Mouse (Mus musculus): ENCODE measurements at regions not wholly inside any gene's neighbourhood (a gene's known extent, or its start where the extent isn't known, plus 50 kb on each side); places are given as distances from the start of the nearest gene placed in this dataset.

DNA sequence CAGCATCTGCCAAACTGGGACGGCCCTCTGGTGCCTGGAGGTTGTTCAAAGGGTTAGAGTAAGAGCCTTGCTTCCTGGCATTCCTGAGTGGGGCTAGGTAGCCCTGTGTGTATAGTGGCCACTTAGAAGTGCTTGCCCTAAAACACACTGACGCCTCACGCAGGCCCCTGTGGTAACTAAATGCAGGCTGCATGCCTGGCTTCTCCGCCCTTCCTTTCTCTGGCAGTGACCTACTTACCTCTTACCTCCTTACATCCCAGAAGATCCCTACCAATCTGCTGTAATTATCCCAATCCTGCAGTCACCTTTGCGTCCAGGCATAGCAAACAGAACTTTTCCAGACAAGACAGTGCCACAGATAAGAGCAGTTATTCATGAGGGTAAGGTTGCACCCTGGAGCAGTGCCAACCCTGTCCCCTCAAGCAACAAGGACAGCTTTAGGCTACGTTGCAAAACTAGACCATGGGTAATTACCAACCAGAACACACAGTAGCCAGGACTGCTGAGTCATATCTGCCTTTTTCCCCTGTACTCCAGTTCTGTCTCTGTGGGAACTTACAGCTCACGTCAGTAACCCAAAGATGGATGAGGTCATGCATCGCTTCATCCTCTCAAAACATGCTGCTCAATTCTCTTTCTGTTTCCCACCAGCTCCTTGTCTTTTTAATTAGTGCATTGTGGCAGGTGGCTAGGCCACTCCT, 237.6 kb upstream of the Stt3b start:
- TF ChIP-seq EP300 (IDR thresholded peaks at IDR 0.05; ENCODE audit: insufficient read depth, low read depth, low read length) = no peak
- TF ChIP-seq CTCF (IDR thresholded peaks at IDR 0.05; ENCODE audit: low read depth, low read length) = no peak
- TF ChIP-seq POLR2A (IDR thresholded peaks at IDR 0.05; ENCODE audit: insufficient read depth, low read length) = no peak
- Histone ChIP-seq H3K27me3 (ENCODE audit: control insufficient read depth, insufficient read depth, low read length, poor library complexity, severe bottlenecking) (no peaks in the 10 kb centered on the region), H3K4me3 (ENCODE audit: low read depth, low read length) (no peak overlapping the region), H3K9me3 (replicated peaks; ENCODE audit: control insufficient read depth, insufficient read depth, low read length, poor library complexity, severe bottlenecking) (no peaks in the 10 kb centered on the region; the same call in 1 of the 2 replicates), H3K36me3 (ENCODE audit: control insufficient read depth, insufficient read depth, low read length, poor library complexity, severe bottlenecking) (no peaks in the 10 kb centered on the region), H3K4me1 (ENCODE audit: control insufficient read depth, insufficient read depth, low read length) (no peaks in the 10 kb centered on the region), H3K27ac (ENCODE audit: insufficient read depth, low read length) (no peak overlapping the region), H3K9ac (ENCODE audit: low read depth, poor library complexity, severe bottlenecking) (no peak overlapping the region)

DNA sequence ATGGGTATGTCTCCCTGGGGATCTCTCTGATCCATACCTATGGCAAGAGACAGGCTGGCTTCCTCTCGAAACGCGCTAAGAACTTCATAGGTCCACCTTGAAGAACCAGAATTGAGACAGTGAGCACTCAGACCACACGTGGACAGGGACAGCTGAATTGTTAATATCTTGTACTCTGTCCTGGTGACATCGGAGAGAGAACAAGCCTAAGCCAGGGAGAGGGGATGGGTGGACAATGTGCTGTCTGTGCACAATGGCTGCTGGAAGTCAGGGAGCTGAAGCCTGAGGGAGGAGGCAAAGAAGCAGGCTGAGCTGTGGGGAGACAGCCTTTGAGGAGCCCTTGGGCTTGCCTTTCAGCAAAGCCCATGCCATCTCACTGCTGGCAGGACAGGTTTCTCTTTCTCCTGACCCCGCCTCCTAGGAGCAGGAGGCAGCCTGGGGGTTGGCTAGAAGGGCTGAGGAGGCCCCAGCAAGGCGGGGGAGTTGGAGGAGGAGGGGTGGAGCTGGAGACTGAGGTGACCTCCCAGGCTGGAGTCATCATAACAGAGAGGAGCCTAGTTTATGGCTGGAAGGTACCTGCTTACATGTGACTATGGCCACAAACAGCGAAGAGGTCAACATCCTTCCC, 238.6 kb upstream of the Stt3b start:
- no peaks in the 10 kb centered on the region for H3K4me1 ChIP-seq (ENCODE audit: control insufficient read depth, insufficient read depth, low read length)
- no peaks in the 10 kb centered on the region; the same call in 1 of the 2 replicates for H3K9me3 ChIP-seq (replicated peaks; ENCODE audit: control insufficient read depth, insufficient read depth, low read length, poor library complexity, severe bottlenecking)
- no peak overlapping the region for H3K27ac ChIP-seq (ENCODE audit: insufficient read depth, low read length)
- no peak for TF ChIP-seq CTCF (IDR thresholded peaks at IDR 0.05; ENCODE audit: low read depth, low read length)
- TF ChIP-seq EP300 (IDR thresholded peaks at IDR 0.05; ENCODE audit: insufficient read depth, low read depth, low read length) = no peak
- no peak for TF ChIP-seq POLR2A (IDR thresholded peaks at IDR 0.05; ENCODE audit: insufficient read depth, low read length)
- no peaks in the 10 kb centered on the region for H3K36me3 ChIP-seq (ENCODE audit: control insufficient read depth, insufficient read depth, low read length, poor library complexity, severe bottlenecking)
- H3K27me3 ChIP-seq (ENCODE audit: control insufficient read depth, insufficient read depth, low read length, poor library complexity, severe bottlenecking) = no peaks in the 10 kb centered on the region
- no peak overlapping the region for H3K9ac ChIP-seq (ENCODE audit: low read depth, poor library complexity, severe bottlenecking)
- no peak overlapping the region for H3K4me3 ChIP-seq (ENCODE audit: low read depth, low read length)

DNA sequence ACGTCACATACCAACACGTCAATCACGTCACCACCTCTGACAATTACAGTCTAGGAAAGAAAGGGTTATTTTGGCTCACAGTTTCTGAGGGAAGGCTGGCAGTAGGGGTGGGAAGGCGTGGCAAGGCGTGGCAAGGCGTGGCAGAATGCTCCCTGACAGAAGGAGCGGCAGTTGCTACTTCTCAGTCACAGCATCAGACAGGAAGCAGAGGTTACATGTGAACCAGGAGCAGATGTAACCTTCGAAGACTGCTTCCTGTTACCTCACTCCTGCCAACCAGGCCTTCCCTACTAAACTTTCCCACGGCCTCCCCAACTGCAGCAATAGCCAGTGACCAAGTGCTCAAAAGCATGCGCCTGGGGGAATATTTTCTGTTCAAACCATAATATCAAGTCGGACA, 240.9 kb upstream of the Stt3b start:
- Histone ChIP-seq H3K4me1 (ENCODE audit: control insufficient read depth, insufficient read depth, low read length) (no peaks in the 10 kb centered on the region), H3K27me3 (ENCODE audit: control insufficient read depth, insufficient read depth, low read length, poor library complexity, severe bottlenecking) (no peaks in the 10 kb centered on the region), H3K9me3 (replicated peaks; ENCODE audit: control insufficient read depth, insufficient read depth, low read length, poor library complexity, severe bottlenecking) (no peaks in the 10 kb centered on the region; the same call in 1 of the 2 replicates), H3K36me3 (ENCODE audit: control insufficient read depth, insufficient read depth, low read length, poor library complexity, severe bottlenecking) (no peaks in the 10 kb centered on the region), H3K4me3 (ENCODE audit: low read depth, low read length) (no peak overlapping the region), H3K27ac (ENCODE audit: insufficient read depth, low read length) (no peak overlapping the region), H3K9ac (ENCODE audit: low read depth, poor library complexity, severe bottlenecking) (no peak overlapping the region)
- no peak for TF ChIP-seq EP300 (IDR thresholded peaks at IDR 0.05; ENCODE audit: insufficient read depth, low read depth, low read length)
- TF ChIP-seq CTCF (IDR thresholded peaks at IDR 0.05; ENCODE audit: low read depth, low read length) = no peak
- TF ChIP-seq POLR2A (IDR thresholded peaks at IDR 0.05; ENCODE audit: insufficient read depth, low read length) = no peak

DNA sequence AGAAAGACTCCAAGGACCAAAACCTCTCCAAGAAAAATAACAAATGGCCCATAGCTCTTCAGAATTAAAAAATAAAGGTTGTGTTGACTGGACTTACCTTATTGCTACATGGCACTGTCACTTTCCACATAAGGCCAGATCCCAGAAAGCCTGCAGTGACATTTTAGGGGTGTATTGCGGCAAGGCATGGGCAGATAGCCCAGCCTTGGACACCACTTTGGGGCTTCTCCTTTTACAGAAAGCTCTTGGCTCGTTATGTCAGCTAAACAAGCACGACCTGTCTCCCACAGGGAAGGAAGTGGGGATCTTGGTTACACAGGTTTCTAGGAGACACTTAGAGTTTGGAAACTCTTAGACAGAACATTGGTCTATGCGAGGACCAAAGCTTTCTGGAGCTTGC, 241.3 kb upstream of the Stt3b start:
- Histone ChIP-seq H3K36me3 (ENCODE audit: control insufficient read depth, insufficient read depth, low read length, poor library complexity, severe bottlenecking) (no peaks in the 10 kb centered on the region), H3K9me3 (replicated peaks; ENCODE audit: control insufficient read depth, insufficient read depth, low read length, poor library complexity, severe bottlenecking) (no peaks in the 10 kb centered on the region; the same call in 1 of the 2 replicates), H3K27ac (ENCODE audit: insufficient read depth, low read length) (no peak overlapping the region), H3K27me3 (ENCODE audit: control insufficient read depth, insufficient read depth, low read length, poor library complexity, severe bottlenecking) (no peaks in the 10 kb centered on the region), H3K4me1 (ENCODE audit: control insufficient read depth, insufficient read depth, low read length) (no peaks in the 10 kb centered on the region), H3K9ac (ENCODE audit: low read depth, poor library complexity, severe bottlenecking) (no peak overlapping the region), H3K4me3 (ENCODE audit: low read depth, low read length) (no peak overlapping the region)
- no peak for TF ChIP-seq CTCF (IDR thresholded peaks at IDR 0.05; ENCODE audit: low read depth, low read length)
- TF ChIP-seq EP300 (IDR thresholded peaks at IDR 0.05; ENCODE audit: insufficient read depth, low read depth, low read length) = no peak
- no peak for TF ChIP-seq POLR2A (IDR thresholded peaks at IDR 0.05; ENCODE audit: insufficient read depth, low read length)

DNA sequence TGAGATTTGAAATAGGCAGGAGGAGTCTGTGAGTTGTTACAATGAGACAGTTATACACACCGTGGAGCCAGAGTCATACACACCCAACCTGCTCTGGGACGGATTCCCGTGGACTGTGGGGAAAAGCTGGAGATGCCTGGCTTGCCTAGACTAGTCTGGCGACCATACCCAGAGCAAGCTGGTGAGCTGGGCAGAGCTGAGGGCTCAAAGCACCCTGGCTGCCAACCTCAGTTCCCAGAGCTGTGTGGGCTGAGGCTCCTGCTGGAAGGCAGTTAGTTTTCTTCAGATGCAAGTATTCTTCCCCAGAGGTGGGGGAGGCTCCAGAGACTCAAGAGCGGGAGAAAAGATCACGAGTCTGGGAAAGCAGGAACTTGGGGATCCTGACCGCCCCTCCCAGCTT, 247.9 kb upstream of the Stt3b start:
- Histone ChIP-seq H3K4me1 (ENCODE audit: control insufficient read depth, insufficient read depth, low read length) (no peaks in the 10 kb centered on the region), H3K9ac (ENCODE audit: low read depth, poor library complexity, severe bottlenecking) (no peak overlapping the region), H3K9me3 (replicated peaks; ENCODE audit: control insufficient read depth, insufficient read depth, low read length, poor library complexity, severe bottlenecking) (no peaks in the 10 kb centered on the region), H3K36me3 (ENCODE audit: control insufficient read depth, insufficient read depth, low read length, poor library complexity, severe bottlenecking) (no peaks in the 10 kb centered on the region), H3K27ac (ENCODE audit: insufficient read depth, low read length) (no peak overlapping the region), H3K27me3 (ENCODE audit: control insufficient read depth, insufficient read depth, low read length, poor library complexity, severe bottlenecking) (no peaks in the 10 kb centered on the region), H3K4me3 (ENCODE audit: low read depth, low read length) (no peak overlapping the region)
- TF ChIP-seq EP300 (IDR thresholded peaks at IDR 0.05; ENCODE audit: insufficient read depth, low read depth, low read length) (no peak), POLR2A (IDR thresholded peaks at IDR 0.05; ENCODE audit: insufficient read depth, low read length) (no peak), CTCF (IDR thresholded peaks at IDR 0.05; ENCODE audit: low read depth, low read length) (no peak)

DNA sequence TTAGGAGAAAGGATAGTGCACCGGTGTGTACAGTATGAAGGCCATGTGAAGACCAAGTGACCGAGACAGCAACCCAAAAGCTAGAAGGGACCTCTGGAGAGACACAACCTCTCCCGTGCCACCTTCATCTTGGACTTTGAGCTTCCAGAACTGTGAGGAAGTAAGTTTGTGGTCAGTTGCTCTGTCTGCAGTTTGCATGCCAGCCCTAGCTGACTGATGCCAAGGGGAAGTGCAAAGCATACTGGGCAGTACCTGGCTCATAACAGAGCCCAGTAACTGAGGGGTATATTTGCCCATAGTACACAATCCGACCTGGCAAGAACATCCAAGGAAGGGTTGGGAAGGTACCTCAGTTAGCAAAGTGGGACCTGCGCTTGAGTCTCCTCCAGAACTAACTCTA, 249.3 kb upstream of the Stt3b start:
- Histone ChIP-seq H3K27me3 (ENCODE audit: control insufficient read depth, insufficient read depth, low read length, poor library complexity, severe bottlenecking) (no peaks in the 10 kb centered on the region), H3K9ac (ENCODE audit: low read depth, poor library complexity, severe bottlenecking) (no peak overlapping the region), H3K9me3 (replicated peaks; ENCODE audit: control insufficient read depth, insufficient read depth, low read length, poor library complexity, severe bottlenecking) (no peaks in the 10 kb centered on the region), H3K4me3 (ENCODE audit: low read depth, low read length) (no peak overlapping the region), H3K27ac (ENCODE audit: insufficient read depth, low read length) (no peak overlapping the region), H3K36me3 (ENCODE audit: control insufficient read depth, insufficient read depth, low read length, poor library complexity, severe bottlenecking) (no peaks in the 10 kb centered on the region), H3K4me1 (ENCODE audit: control insufficient read depth, insufficient read depth, low read length) (no peaks in the 10 kb centered on the region)
- TF ChIP-seq EP300 (IDR thresholded peaks at IDR 0.05; ENCODE audit: insufficient read depth, low read depth, low read length) (no peak), CTCF (IDR thresholded peaks at IDR 0.05; ENCODE audit: low read depth, low read length) (no peak), POLR2A (IDR thresholded peaks at IDR 0.05; ENCODE audit: insufficient read depth, low read length) (no peak)

All from ES-Bruce4 (cell line).